Mouse (Mus musculus): ENCODE data around the gene Hdgfl2. TPM values are rescaled to one million over a fixed set of nuclear protein-coding genes. Genes with fewer than 3 reads are reported as not detected.
"Not testable (repeated sequence)": the region's sequence is repeated elsewhere in the genome, so short reads cannot be mapped to it uniquely, and the experiment has no call there.

Gene Hdgfl2
- polyA plus RNA-seq, 1 experiment = 115 TPM

DNA sequence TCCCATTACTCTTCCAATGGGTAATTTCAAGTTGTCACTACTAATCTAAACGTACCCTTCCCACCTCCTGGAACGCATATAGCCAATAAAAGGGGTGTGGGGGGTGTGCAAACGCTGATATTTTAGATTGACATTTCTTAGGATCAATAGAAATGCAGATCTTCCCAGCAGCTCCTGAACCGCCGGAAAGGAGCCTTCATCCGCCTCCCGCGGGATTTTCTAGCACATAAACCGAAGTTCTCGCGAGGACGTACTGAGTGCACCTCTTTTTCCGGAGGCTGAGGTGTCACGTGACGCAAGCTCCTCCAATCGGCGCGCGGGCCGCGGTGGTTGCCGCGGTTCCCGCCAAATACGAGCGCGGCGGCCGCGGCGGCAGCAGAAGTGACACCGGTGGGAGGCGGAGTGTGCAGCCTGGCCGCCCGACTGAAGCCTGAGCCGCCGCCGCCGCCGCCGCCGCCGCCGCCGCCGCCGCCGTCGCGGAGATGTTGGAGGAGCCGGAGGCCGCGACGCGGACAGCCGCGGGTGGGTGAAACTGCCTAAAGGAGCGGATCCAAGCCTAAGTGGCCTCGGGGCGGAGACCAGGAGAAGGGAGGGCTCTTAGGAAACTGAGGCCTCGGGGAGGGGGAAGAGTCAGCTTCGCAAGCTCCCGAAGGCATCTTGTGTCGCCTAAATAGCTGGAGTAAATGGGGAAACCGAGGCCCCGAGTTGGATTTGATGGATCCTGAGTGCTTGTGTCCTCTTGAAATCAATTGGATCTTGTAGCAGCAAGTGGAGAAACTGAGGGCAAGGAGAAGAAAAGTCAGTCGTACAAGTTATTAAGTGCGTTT lies 39.2 kb upstream of the Hdgfl2 start, which contains the start of gene Chaf1a:
TSS of gene Chaf1a (plus strand) at position 410 of the 827 bp plus-strand sequence.
- H3K4me3 ChIP-seq (ENCODE audit: control insufficient read depth, low read depth, low read length) = peak within 1 kb of the TSS; percentile 97
- H3K27ac ChIP-seq (ENCODE audit: control insufficient read depth, insufficient read depth, low read depth, low read length) = peak within 1 kb of the TSS; percentile 82
- TF ChIP-seq POLR2A (IDR thresholded peaks at IDR 0.05; ENCODE audit: control insufficient read depth, low read depth, low read length) (peak; percentile 81), CTCF (IDR thresholded peaks at IDR 0.05; ENCODE audit: control insufficient read depth, insufficient read depth, insufficient replicate concordance, low read depth, low read length) (no peak)
- H3K4me1 ChIP-seq (ENCODE audit: control insufficient read depth, insufficient read depth, low read length) = peaks cover 9% of the 10 kb centered on the region
- no peaks in the 10 kb centered on the region; the same call in 1 of the 2 replicates for H3K36me3 ChIP-seq (ENCODE audit: control insufficient read depth, insufficient read depth, low read length)
- no peaks in the 10 kb centered on the region for H3K27me3 ChIP-seq (ENCODE audit: control insufficient read depth, insufficient read depth, low read length)

DNA sequence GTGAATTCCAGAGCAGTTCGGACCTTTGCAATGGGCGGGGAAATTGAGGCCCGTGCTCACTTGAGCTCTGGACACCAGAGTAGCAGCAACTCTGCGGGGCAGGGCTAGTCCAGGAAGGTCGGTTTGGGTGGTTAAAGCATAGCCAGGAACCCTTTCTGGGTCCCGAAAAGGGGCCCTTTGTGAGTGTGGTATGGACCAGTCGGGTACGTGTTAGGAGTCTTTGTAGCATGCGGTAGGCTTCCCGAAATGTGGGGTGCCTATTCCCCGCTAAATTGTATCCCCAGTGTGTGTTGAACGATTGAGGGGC lies 38.6 kb upstream of the Hdgfl2 start:
- peaks cover 9% of the 10 kb centered on the region for H3K4me1 ChIP-seq (ENCODE audit: control insufficient read depth, insufficient read depth, low read length)
- H3K4me3 ChIP-seq (ENCODE audit: control insufficient read depth, low read depth, low read length) = peak overlapping the region; percentile 97
- no peaks in the 10 kb centered on the region for H3K27me3 ChIP-seq (ENCODE audit: control insufficient read depth, insufficient read depth, low read length)
- H3K27ac ChIP-seq (ENCODE audit: control insufficient read depth, insufficient read depth, low read depth, low read length) = peak overlapping the region; percentile 82
- H3K36me3 ChIP-seq (ENCODE audit: control insufficient read depth, insufficient read depth, low read length) = no peaks in the 10 kb centered on the region; the same call in 1 of the 2 replicates
- TF ChIP-seq CTCF (IDR thresholded peaks at IDR 0.05; ENCODE audit: control insufficient read depth, insufficient read depth, insufficient replicate concordance, low read depth, low read length) (no peak), POLR2A (IDR thresholded peaks at IDR 0.05; ENCODE audit: control insufficient read depth, low read depth, low read length) (no peak)

DNA sequence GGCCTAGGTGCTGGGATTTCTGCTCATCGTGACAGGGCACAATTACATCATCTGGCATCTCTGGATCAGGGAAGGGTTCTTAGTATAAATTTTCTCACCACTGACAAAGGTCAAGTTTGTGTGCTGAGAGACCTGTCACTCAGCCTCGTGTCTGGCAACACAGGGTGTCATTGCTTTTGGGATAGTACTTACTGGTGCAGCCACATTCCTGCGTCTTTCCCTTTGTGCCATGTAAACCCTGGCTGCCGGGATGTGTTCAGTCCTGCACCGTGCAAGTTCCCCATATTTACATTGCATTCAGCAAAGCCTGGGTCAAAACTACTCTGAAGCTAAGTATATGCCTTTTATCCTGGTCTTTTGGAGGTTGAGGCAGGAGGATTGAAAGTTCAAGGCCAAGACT lies 28.1 kb upstream of the Hdgfl2 start:
- Histone ChIP-seq H3K36me3 (ENCODE audit: control insufficient read depth, insufficient read depth, low read length) (peaks cover 2% of the 10 kb centered on the region; the same call in 1 of the 2 replicates), H3K4me3 (ENCODE audit: control insufficient read depth, low read depth, low read length) (no peak overlapping the region), H3K27ac (ENCODE audit: control insufficient read depth, insufficient read depth, low read depth, low read length) (no peak overlapping the region), H3K27me3 (ENCODE audit: control insufficient read depth, insufficient read depth, low read length) (no peaks in the 10 kb centered on the region), H3K4me1 (ENCODE audit: control insufficient read depth, insufficient read depth, low read length) (no peaks in the 10 kb centered on the region)
- no peak for TF ChIP-seq POLR2A (IDR thresholded peaks at IDR 0.05; ENCODE audit: control insufficient read depth, low read depth, low read length)
- no peak for TF ChIP-seq CTCF (IDR thresholded peaks at IDR 0.05; ENCODE audit: control insufficient read depth, insufficient read depth, insufficient replicate concordance, low read depth, low read length)

DNA sequence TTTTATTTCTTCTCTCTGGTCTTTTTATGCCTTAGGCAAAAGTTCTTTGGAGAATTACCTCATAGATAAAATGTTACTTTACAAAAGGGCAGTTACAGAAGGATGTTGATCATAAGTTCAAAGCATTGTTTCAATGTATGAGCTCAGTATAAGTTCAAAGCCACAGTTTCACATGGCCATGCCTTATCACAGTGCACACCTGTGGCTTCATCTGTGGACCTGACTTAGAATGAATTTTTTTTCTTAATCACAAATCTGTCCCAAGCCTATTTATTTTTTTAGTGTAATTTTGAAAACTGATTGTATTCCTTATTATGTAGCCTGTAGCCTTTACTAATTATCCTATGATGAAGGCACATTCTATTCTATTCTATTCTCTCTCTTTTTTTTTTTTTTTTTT lies 24.5 kb upstream of the Hdgfl2 start:
- H3K36me3 ChIP-seq (ENCODE audit: control insufficient read depth, insufficient read depth, low read length) = no peaks in the 10 kb centered on the region

DNA sequence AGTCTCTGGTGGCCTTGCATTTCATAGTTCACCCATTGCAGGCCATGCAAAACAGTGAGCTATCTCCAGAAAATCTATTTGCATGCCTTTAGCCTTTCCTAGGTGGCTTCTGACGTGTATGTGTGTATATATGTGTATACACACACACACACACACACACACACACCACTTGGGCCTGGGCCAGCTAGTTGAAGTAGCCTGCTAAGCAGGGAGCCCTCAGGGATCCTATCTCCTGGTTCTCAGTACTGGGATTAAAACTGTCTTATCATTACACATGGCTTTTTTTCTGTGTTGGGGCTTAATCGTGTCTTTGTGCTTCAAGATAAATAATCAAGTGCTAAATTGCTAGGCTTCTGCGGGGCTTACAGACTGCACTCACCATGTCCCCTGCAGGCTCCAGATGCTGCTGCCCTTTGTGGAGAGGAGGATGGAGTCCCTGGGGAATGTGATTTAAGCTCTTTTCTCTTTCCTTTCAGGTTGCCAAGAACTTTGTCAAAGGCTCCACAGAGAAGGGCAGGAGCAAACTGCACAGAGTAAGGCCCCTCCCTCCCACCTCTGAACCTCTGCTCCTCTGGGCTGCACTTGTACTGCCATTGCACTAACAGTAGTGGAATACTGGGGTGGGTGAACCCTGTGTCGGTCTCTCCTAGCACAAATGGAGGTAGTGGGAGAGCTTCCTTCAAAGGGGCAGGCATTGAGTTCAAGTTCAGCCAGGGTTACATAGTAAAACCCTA lies 23.3 kb upstream of the Hdgfl2 start:
- no peaks in the 10 kb centered on the region for H3K4me1 ChIP-seq (ENCODE audit: control insufficient read depth, insufficient read depth, low read length)
- TF ChIP-seq CTCF (IDR thresholded peaks at IDR 0.05; ENCODE audit: control insufficient read depth, insufficient read depth, insufficient replicate concordance, low read depth, low read length) (no peak), POLR2A (IDR thresholded peaks at IDR 0.05; ENCODE audit: control insufficient read depth, low read depth, low read length) (no peak)
- H3K4me3 ChIP-seq (ENCODE audit: control insufficient read depth, low read depth, low read length) = peak overlapping the region; percentile 67
- no peaks in the 10 kb centered on the region for H3K27me3 ChIP-seq (ENCODE audit: control insufficient read depth, insufficient read depth, low read length)
- no peaks in the 10 kb centered on the region for H3K36me3 ChIP-seq (ENCODE audit: control insufficient read depth, insufficient read depth, low read length)
- H3K27ac ChIP-seq (ENCODE audit: control insufficient read depth, insufficient read depth, low read depth, low read length) = no peak overlapping the region

More for the DNA sequence above, 24.5 kb upstream of the Hdgfl2 start:
- TF ChIP-seq POLR2A (IDR thresholded peaks at IDR 0.05; ENCODE audit: control insufficient read depth, low read depth, low read length) (no peak), CTCF (IDR thresholded peaks at IDR 0.05; ENCODE audit: control insufficient read depth, insufficient read depth, insufficient replicate concordance, low read depth, low read length) (no peak)
- Histone ChIP-seq H3K4me3 (ENCODE audit: control insufficient read depth, low read depth, low read length) (no peak overlapping the region), H3K4me1 (ENCODE audit: control insufficient read depth, insufficient read depth, low read length) (no peaks in the 10 kb centered on the region), H3K27ac (ENCODE audit: control insufficient read depth, insufficient read depth, low read depth, low read length) (no peak overlapping the region), H3K27me3 (ENCODE audit: control insufficient read depth, insufficient read depth, low read length) (no peaks in the 10 kb centered on the region)

DNA sequence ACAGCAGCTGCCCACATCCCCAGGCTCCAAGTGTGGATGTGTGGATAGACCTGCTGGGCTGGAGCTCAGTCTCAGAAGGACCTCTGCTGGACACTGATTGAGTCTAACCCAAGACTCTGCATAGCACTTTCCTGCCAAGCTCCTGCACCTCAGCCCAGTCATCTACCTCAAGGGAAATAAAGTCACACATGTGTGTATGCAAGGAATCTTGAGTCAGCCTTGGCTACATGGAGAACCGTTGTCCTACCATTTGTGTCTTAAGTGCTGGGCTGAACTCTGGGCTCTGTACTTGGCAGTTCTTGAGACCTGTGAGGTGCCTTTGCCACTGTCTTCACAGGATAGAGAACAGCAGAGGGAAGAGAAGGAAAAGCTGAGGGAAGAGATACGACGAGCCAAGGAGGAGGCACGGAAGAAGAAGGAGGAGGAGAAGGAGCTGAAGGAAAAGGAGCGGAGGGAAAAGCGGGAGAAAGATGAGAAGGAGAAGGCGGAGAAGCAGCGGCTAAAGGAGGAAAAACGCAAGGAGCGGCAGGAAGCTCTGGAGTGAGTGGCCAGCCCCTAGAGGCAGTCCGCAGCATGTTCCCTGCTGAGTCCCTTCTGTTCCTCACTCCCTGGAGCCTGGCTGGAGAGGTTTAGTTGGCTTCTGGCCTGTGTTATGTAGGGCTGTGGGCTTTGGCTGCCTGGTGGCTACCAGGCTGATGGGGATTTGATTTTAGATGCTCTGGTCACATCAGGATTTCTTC lies 21.9 kb upstream of the Hdgfl2 start:
- Histone ChIP-seq H3K36me3 (ENCODE audit: control insufficient read depth, insufficient read depth, low read length) (no peaks in the 10 kb centered on the region; the same call in 1 of the 2 replicates), H3K4me1 (ENCODE audit: control insufficient read depth, insufficient read depth, low read length) (no peaks in the 10 kb centered on the region), H3K27ac (ENCODE audit: control insufficient read depth, insufficient read depth, low read depth, low read length) (no peak overlapping the region), H3K4me3 (ENCODE audit: control insufficient read depth, low read depth, low read length) (no peak overlapping the region), H3K27me3 (ENCODE audit: control insufficient read depth, insufficient read depth, low read length) (no peaks in the 10 kb centered on the region)
- TF ChIP-seq CTCF (IDR thresholded peaks at IDR 0.05; ENCODE audit: control insufficient read depth, insufficient read depth, insufficient replicate concordance, low read depth, low read length) = no peak
- no peak for TF ChIP-seq POLR2A (IDR thresholded peaks at IDR 0.05; ENCODE audit: control insufficient read depth, low read depth, low read length)

DNA sequence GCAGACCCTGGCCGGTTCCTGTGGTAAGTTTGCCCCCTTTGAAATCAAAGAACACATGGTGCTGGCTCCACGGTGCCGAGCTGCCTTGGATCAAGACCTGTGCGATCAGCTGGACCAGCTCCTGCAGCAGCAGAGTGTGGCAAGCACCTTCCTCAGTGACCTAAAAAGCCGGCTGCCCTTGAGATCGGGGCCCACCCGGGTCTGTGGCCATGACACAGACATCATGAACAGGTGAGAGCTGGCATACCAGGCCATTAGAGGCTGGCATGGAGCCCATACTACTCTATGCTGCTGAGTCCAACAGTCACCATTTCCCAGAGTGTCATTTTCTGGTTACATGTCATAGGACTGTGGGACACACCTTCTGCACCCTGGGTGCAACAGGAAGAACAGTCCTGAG lies 17.4 kb upstream of the Hdgfl2 start:
- no peak for TF ChIP-seq CTCF (IDR thresholded peaks at IDR 0.05; ENCODE audit: control insufficient read depth, insufficient read depth, insufficient replicate concordance, low read depth, low read length)
- no peak for TF ChIP-seq POLR2A (IDR thresholded peaks at IDR 0.05; ENCODE audit: control insufficient read depth, low read depth, low read length)
- H3K27me3 ChIP-seq (ENCODE audit: control insufficient read depth, insufficient read depth, low read length) = no peaks in the 10 kb centered on the region
- no peaks in the 10 kb centered on the region for H3K4me1 ChIP-seq (ENCODE audit: control insufficient read depth, insufficient read depth, low read length)
- H3K36me3 ChIP-seq (ENCODE audit: control insufficient read depth, insufficient read depth, low read length) = no peaks in the 10 kb centered on the region; the same call in 1 of the 2 replicates
- H3K27ac ChIP-seq (ENCODE audit: control insufficient read depth, insufficient read depth, low read depth, low read length) = no peak overlapping the region
- H3K4me3 ChIP-seq (ENCODE audit: control insufficient read depth, low read depth, low read length) = no peak overlapping the region

DNA sequence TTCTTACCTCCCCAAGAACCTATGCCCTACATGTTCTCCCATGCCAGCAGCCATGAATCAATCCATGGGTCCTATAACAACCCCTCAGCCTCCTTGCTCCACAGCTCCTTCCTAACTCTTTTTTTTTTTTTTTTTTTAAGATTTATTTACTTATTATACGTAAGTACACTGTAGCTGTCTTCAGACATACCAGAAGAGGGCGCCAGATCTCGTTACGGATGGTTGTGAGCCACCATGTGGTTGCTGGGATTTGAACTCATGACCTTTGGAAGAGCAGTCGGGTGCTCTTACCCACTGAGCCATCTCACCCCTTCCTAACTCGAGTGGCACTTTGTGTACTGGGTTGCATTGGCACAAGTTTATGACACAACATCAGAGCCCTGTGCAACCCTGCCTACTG lies 13.7 kb upstream of the Hdgfl2 start:
- H3K27me3 ChIP-seq (ENCODE audit: control insufficient read depth, insufficient read depth, low read length); H3K4me1 ChIP-seq (ENCODE audit: control insufficient read depth, insufficient read depth, low read length); H3K4me3 ChIP-seq (ENCODE audit: control insufficient read depth, low read depth, low read length); H3K36me3 ChIP-seq (ENCODE audit: control insufficient read depth, insufficient read depth, low read length); H3K27ac ChIP-seq (ENCODE audit: control insufficient read depth, insufficient read depth, low read depth, low read length): not testable (repeated sequence)

All from testis, adult 2 months (tissue).